Mouse (Mus musculus): ENCODE data around the gene Madd. TPM values are rescaled to one million over a fixed set of nuclear protein-coding genes. Genes with fewer than 3 reads are reported as not detected.

Gene Madd
- total RNA-seq, 2 experiments from 2014 or later, result 222 to 228 TPM

GRCm38 (mm10) chr2:91098156-91098555, 85.5 kb downstream of the Madd start:
- DNase-seq (ENCODE audit: low spot score in 2 of 2), result no peak

- no peak for DNase-seq (ENCODE audit: low spot score in 2 of 2)
These were observed 86.6 kb downstream of the Madd start for GRCm38 (mm10) chr2:91097015-91097414.

- no peak for DNase-seq (ENCODE audit: low spot score in 2 of 2)
These were observed 87.1 kb downstream of the Madd start for GRCm38 (mm10) chr2:91096524-91096923.

GRCm38 (mm10) chr2:91090827-91091226, 92.8 kb downstream of the Madd start:
- DNase-seq (ENCODE audit: low spot score in 2 of 2), result peak; percentile 51 to 56

GRCm38 (mm10) chr2:91090208-91090607, 93.4 kb downstream of the Madd start:
- DNase-seq (ENCODE audit: low spot score in 2 of 2), result peak in 1 of 2 experiments; percentile 49

GRCm38 (mm10) chr2:91088987-91089386, 94.7 kb downstream of the Madd start:
- DNase-seq (ENCODE audit: low spot score in 2 of 2), result no peak

- no peak for DNase-seq (ENCODE audit: low spot score in 2 of 2)
These were observed 96.2 kb downstream of the Madd start for GRCm38 (mm10) chr2:91087453-91087852.

Other genes with a start within 250 kb of the Madd start
- gene Celf1, start 243.5 kb downstream of the Madd start, total RNA-seq (2021), result 100 to 1,000 TPM; 132 to 148 TPM
- gene Rapsn, start 148.2 kb downstream of the Madd start, total RNA-seq (2021), result under 1 TPM; 0.49 to 0.70 TPM
- 100 to 1,000 TPM; 210 to 211 TPM for gene Psmc3, start 129.8 kb downstream of the Madd start, total RNA-seq (2021)
- 10 to 100 TPM; 26.8 to 31.8 TPM for gene Slc39a13, start 113.4 kb downstream of the Madd start, total RNA-seq (2021)
- 1 to 10 TPM; 3.2 to 3.6 TPM for gene Spi1, start 101.4 kb downstream of the Madd start, total RNA-seq (2021)
- under 1 TPM; 0.12 TPM for gene Mybpc3, start 65.7 kb downstream of the Madd start, total RNA-seq (2021)
- 1 to 10 TPM; 3.5 to 3.6 TPM for gene Nr1h3, start 19.0 kb upstream of the Madd start, total RNA-seq (2021)
- 10 to 100 TPM; 49.5 TPM for gene Acp2, start 19.0 kb upstream of the Madd start, total RNA-seq (2021)
- gene Ddb2, start 53.1 kb upstream of the Madd start, total RNA-seq (2021), result 10 to 100 TPM; 10.9 to 13.5 TPM
- 10 to 100 TPM; 45.6 to 46.1 TPM for gene Pacsin3, start 72.1 kb upstream of the Madd start, total RNA-seq (2021)
- gene Arfgap2, start 81.1 kb upstream of the Madd start, total RNA-seq (2021), result 10 to 100 TPM; 70.0 to 72.7 TPM

Data from left cerebral cortex, adult 18-20 months (tissue).